In the genomic region with DNA sequence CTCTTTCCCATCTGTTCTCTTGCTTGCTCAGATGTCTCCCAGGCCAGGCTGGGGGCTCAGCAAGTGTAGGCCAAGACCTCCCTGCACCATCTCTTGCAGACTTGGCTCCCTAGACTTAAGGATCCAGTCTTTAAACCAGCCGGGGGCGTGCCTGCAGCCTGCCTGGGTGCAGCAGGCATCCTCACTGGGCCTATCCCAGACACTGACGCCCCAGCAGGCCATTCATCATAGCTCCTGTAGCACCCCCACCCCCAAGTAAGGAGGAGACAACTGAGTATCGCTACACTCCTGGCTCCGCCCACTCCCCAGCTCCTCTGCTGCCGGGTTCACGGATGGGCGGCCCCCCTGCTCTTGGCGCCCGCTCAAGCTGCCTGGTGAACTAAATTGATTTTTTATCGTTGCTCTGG, we compare ENCODE assay signal across 8 mouse cellular contexts.
DNase-seq lines count a peak whose midpoint lies in the region; ATAC-seq and TF ChIP-seq lines count a peak whose summit lies in the region.

No protein-coding gene starts in this region.

- no peak for TF ChIP-seq EP300 in heart, postnatal 0 days (IDR thresholded peaks at IDR 0.05; ENCODE audit: low read depth)

- 0% methylated on average over 11 of the region's 11 CpGs for WGBS in forebrain, embryonic 14.5 days
- 2% methylated on average over 11 of the region's 11 CpGs for WGBS in heart, postnatal 0 days
- 3% methylated on average over 11 of the region's 11 CpGs for WGBS in liver, embryonic 11.5 days

- peak; percentile 94 for ATAC-seq in forebrain, embryonic 14.5 days
- peak; percentile 68 for ATAC-seq in heart, postnatal 0 days (ENCODE audit: insufficient read depth, low read depth)
- peak; percentile 47 for ATAC-seq in liver, embryonic 11.5 days (replicated peaks; ENCODE audit: low FRiP score)

- no peak overlapping the region for H3K9ac ChIP-seq in forebrain, embryonic 14.5 days (ENCODE audit: low read length)
- H3K9ac ChIP-seq in heart, postnatal 0 days (replicated peaks; ENCODE audit: low read depth, low read length), result no peak overlapping the region
- H3K9ac ChIP-seq in liver, embryonic 11.5 days (ENCODE audit: low read depth, low read length), result no peak overlapping the region

- no peak for TF ChIP-seq CTCF in heart, postnatal 0 days (IDR thresholded peaks at IDR 0.05; ENCODE audit: low read depth)

- peak overlapping the region; percentile 88 for H3K27ac ChIP-seq in forebrain, embryonic 14.5 days (ENCODE audit: low read depth, low read length)
- 0 out of 2 replicates have a peak overlapping the region, but pooled peaks have one; percentile 11 for H3K27ac ChIP-seq in heart, postnatal 0 days (ENCODE audit: low read depth)
- 0 out of 2 replicates have a peak overlapping the region, but pooled peaks have one; percentile 19 for H3K27ac ChIP-seq in liver, embryonic 11.5 days (ENCODE audit: low read depth, low read length)

- no peaks in the 10 kb centered on the region for H3K36me3 ChIP-seq in forebrain, embryonic 14.5 days (ENCODE audit: control insufficient read depth, insufficient read depth, low read length)
- no peaks in the 10 kb centered on the region for H3K36me3 ChIP-seq in heart, postnatal 0 days (replicated peaks; ENCODE audit: control insufficient read depth, insufficient read depth, low read length)
- H3K36me3 ChIP-seq in liver, embryonic 11.5 days (ENCODE audit: control insufficient read depth, insufficient read depth, low read length), result no peaks in the 10 kb centered on the region

- H3K4me2 ChIP-seq in forebrain, embryonic 14.5 days (ENCODE audit: low read length), result peak overlapping the region; percentile 40
- peak overlapping the region; percentile 27; the same call in 1 of the 2 replicates for H3K4me2 ChIP-seq in heart, postnatal 0 days (ENCODE audit: low read depth, low read length)
- peak overlapping the region; percentile 44; the same call in 1 of the 2 replicates for H3K4me2 ChIP-seq in liver, embryonic 11.5 days

- peaks cover 49% of the 10 kb centered on the region for H3K4me1 ChIP-seq in forebrain, embryonic 14.5 days (ENCODE audit: control insufficient read depth, insufficient read depth, low read length)
- no peaks in the 10 kb centered on the region for H3K4me1 ChIP-seq in heart, postnatal 0 days (ENCODE audit: control insufficient read depth, insufficient read depth)
- peaks cover 13% of the 10 kb centered on the region; the same call in 1 of the 2 replicates for H3K4me1 ChIP-seq in liver, embryonic 11.5 days (replicated peaks; ENCODE audit: control insufficient read depth, insufficient read depth, low read length)

- H3K9me3 ChIP-seq in forebrain, embryonic 14.5 days (replicated peaks; ENCODE audit: control insufficient read depth, low read length), result no peaks in the 10 kb centered on the region
- H3K9me3 ChIP-seq in heart, postnatal 0 days (replicated peaks; ENCODE audit: control insufficient read depth, low read length), result no peaks in the 10 kb centered on the region
- no peaks in the 10 kb centered on the region for H3K9me3 ChIP-seq in liver, embryonic 11.5 days (ENCODE audit: control insufficient read depth, low read length)

- no peaks in the 10 kb centered on the region for H3K27me3 ChIP-seq in forebrain, embryonic 14.5 days (replicated peaks; ENCODE audit: control insufficient read depth, insufficient read depth, low read length)
- H3K27me3 ChIP-seq in heart, postnatal 0 days (ENCODE audit: control insufficient read depth, insufficient read depth, low read length), result 0 out of 2 replicates have a peak, but pooled peaks cover 9% of the 10 kb centered on the region
- no peaks in the 10 kb centered on the region for H3K27me3 ChIP-seq in liver, embryonic 11.5 days (replicated peaks; ENCODE audit: control insufficient read depth, insufficient read depth, low read length)

- DNase-seq in CD4-positive helper T cell, adult 2 months (ENCODE audit: low read depth, low spot score), result peak; percentile 45
- DNase-seq in adrenal gland, postnatal 36 days, result peak; percentile 26 to 54
- DNase-seq in forebrain, embryonic 14.5 days (ENCODE audit: low spot score), result peak; percentile 97
- peak; percentile 57 for DNase-seq in heart, postnatal 0 days (ENCODE audit: low spot score)
- DNase-seq in kidney, postnatal 10 days, result peak; percentile 83
- DNase-seq in liver, embryonic 11.5 days (ENCODE audit: low spot score), result peak; percentile 55
- DNase-seq in ovary, postnatal 14 days (ENCODE audit: low spot score), result peak; percentile 43
- DNase-seq in yolk sac, embryonic 10.5 days (ENCODE audit: low spot score), result peak; percentile 79

- no peak overlapping the region for H3K4me3 ChIP-seq in forebrain, embryonic 14.5 days (ENCODE audit: low read depth, low read length)
- no peak overlapping the region for H3K4me3 ChIP-seq in heart, postnatal 0 days (ENCODE audit: low read depth, low read length)
- H3K4me3 ChIP-seq in liver, embryonic 11.5 days (ENCODE audit: low read depth, low read length), result no peak overlapping the region; the same call in 1 of the 2 replicates

Comparison
In these comparisons a context has a peak if more than half of its experiments do, and no peak if none do; other contexts are left out.
1. DNase-seq: peak in every context shown above with its lines; median percentile 97 in forebrain, embryonic 14.5 days; 83 in kidney, postnatal 10 days; 79 in yolk sac, embryonic 10.5 days; 57 in heart, postnatal 0 days; 55 in liver, embryonic 11.5 days; 45 in CD4-positive helper T cell, adult 2 months; 43 in ovary, postnatal 14 days; 40 in adrenal gland, postnatal 36 days.
2. H3K27ac ChIP-seq: peak in every context shown above with its lines; median percentile 88 in forebrain, embryonic 14.5 days; 19 in liver, embryonic 11.5 days; 11 in heart, postnatal 0 days.